Mouse (Mus musculus): Measurements from ENCODE around the gene Atp6v0a1. TPM values are rescaled to one million over a fixed set of nuclear protein-coding genes. Genes with fewer than 3 reads are reported as not detected.
A peak's percentile ranks its signal among the peaks of the same experiment; 100 is the strongest.

The Atp6v0a1 gene
- total and polyA plus RNA-seq, 3 experiments: 14.1 to 63.4 (median 36.1) TPM

DNA sequence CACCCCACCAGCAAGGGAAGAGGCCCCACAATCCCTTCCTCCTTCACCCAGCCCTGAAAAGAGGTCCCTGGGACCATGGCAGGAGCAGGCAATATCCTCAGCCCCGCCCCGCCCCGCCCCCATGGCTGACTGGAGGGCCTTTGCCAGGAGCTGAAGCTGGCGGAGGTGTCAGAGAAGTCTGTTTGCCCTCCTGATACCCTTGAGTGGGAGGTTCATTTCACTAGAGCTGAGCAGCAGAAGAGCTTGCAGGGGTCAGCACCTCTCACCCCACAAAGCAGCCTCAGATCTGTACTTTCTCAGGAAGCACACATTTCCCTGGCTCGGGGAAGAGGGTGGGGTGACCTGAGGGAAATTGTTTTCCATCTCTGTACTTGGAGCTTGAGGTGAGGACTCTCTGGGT lies 49.5 kb downstream of the Atp6v0a1 start:
- DNase-seq (ENCODE audit: extremely low read depth): no peak
- peaks cover 2% of the 10 kb centered on the region for H3K9me3 ChIP-seq (replicated peaks; ENCODE audit: low read length)
- dilution Hi-C loops (cut with MboI; ENCODE audit: extremely low pct_ligation_motif_present, extremely low pct_unique_long_range_greater_than_20kb, low sequenced_read_pairs): no loop called here
- H3K9ac ChIP-seq (ENCODE audit: insufficient read depth, low read depth): no peak overlapping the region
- no peaks in the 10 kb centered on the region for H3K79me2 ChIP-seq (replicated peaks; ENCODE audit: control insufficient read depth, extremely low read depth, insufficient read depth, poor library complexity, severe bottlenecking)
- no peak overlapping the region for H3K4me3 ChIP-seq (replicated peaks in 1 of 3; ENCODE audit: low read depth in 2 of 3, low read length in 2 of 3, poor library complexity in 1 of 3)
- H3K27ac ChIP-seq (ENCODE audit: insufficient read depth, low read depth): no peak overlapping the region
- peaks cover 79 to 97% of the 10 kb centered on the region in 2 experiments for H3K36me3 ChIP-seq (replicated peaks in 1 of 2; ENCODE audit: control insufficient read depth in 1 of 2, insufficient read depth in 1 of 2, low read length in 1 of 2)
- H3K4me2 ChIP-seq (ENCODE audit: insufficient read depth, low read depth, poor library complexity, severe bottlenecking): no peak overlapping the region
- TF ChIP-seq RCOR1 (conservative IDR thresholded peaks at IDR 0.05; ENCODE audit: low read depth, low read length): no peak
- no peak for TF ChIP-seq BHLHE40 (IDR thresholded peaks at IDR 0.05; ENCODE audit: low read depth, low read length)
- no peak for TF ChIP-seq ZC3H11A (IDR thresholded peaks at IDR 0.05; ENCODE audit: low read depth, low read length)
- no peak for TF ChIP-seq MXI1 (IDR thresholded peaks at IDR 0.05; ENCODE audit: low read depth, low read length)
- TF ChIP-seq ZKSCAN1 (IDR thresholded peaks at IDR 0.05; ENCODE audit: borderline replicate concordance, low read depth, low read length): no peak
- no peak for TF ChIP-seq KAT2A (IDR thresholded peaks at IDR 0.05; ENCODE audit: insufficient replicate concordance, low read length)
- TF ChIP-seq POLR2AphosphoS2 (IDR thresholded peaks at IDR 0.05; ENCODE audit: low read depth, low read length): no peak
- no peak for TF ChIP-seq TCF12 (IDR thresholded peaks at IDR 0.05; ENCODE audit: low read depth, low read length)
- no peak for TF ChIP-seq IRF4 (IDR thresholded peaks at IDR 0.05; ENCODE audit: low read depth, low read length)
- no peak for TF ChIP-seq ELF1 (IDR thresholded peaks at IDR 0.05; ENCODE audit: low read depth, low read length)
- no peak for TF ChIP-seq RAD21 (IDR thresholded peaks at IDR 0.05; ENCODE audit: low read depth, low read length)
- TF ChIP-seq JUND (conservative IDR thresholded peaks at IDR 0.05; ENCODE audit: low read depth, low read length): no peak
- no peak for TF ChIP-seq NRF1 (IDR thresholded peaks at IDR 0.05; ENCODE audit: low read depth, low read length)
- no peak for TF ChIP-seq POLR2A (IDR thresholded peaks at IDR 0.05; ENCODE audit: low read depth, low read length)
- TF ChIP-seq ZNF384 (IDR thresholded peaks at IDR 0.05; ENCODE audit: low read depth, low read length): no peak
- TF ChIP-seq SIN3A (IDR thresholded peaks at IDR 0.05; ENCODE audit: low read length): no peak
- peaks cover 13 to 32% of the 10 kb centered on the region in 2 experiments for H3K4me1 ChIP-seq (ENCODE audit: control insufficient read depth in 1 of 2, insufficient read depth in 2 of 2)
- in situ Hi-C loops (cut with MboI; ENCODE audit: low pct_ligation_motif_present, low pct_unique_long_range_greater_than_20kb, low sequenced_read_pairs): loop anchor here (5.0 kb wide), 2 partner anchors 76 to 176 kb away; no protein-coding TSS in a partner anchor
- no peaks in the 10 kb centered on the region for H3K27me3 ChIP-seq (replicated peaks)

DNA sequence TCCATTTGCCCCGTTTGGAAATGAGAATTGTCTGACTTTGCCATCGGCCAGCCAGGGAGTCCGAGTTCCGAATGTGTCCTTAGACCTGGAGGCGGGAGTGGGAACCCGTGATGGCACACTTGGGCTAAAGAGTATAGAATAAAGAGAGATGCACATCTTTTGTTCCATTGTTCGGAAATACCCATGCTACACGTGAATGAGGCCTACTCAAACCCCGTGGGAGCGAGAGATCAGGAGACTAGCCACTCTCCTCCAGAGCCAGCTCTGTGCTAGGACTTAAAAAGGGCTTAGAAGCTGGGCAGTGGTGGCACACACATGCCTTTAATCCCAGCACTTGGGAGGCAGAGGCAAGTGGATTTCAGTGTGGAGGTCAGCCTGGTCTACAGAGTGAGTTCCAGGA lies 50.2 kb downstream of the Atp6v0a1 start:
- in situ Hi-C loops (cut with MboI; ENCODE audit: low pct_ligation_motif_present, low pct_unique_long_range_greater_than_20kb, low sequenced_read_pairs): loop anchor here (5.0 kb wide), 2 partner anchors 77 to 177 kb away; no protein-coding TSS in a partner anchor
- peaks cover 75 to 97% of the 10 kb centered on the region in 2 experiments for H3K36me3 ChIP-seq (replicated peaks in 1 of 2; ENCODE audit: control insufficient read depth in 1 of 2, insufficient read depth in 1 of 2, low read length in 1 of 2)

More for the DNA sequence above, 50.2 kb downstream of the Atp6v0a1 start:
- Histone ChIP-seq H3K4me1 (ENCODE audit: control insufficient read depth in 1 of 2, insufficient read depth in 2 of 2) (peaks cover 13 to 32% of the 10 kb centered on the region in 2 experiments), H3K27ac (ENCODE audit: insufficient read depth, low read depth) (peak overlapping the region; percentile 7; the same call in 1 of the 2 replicates), H3K4me2 (ENCODE audit: insufficient read depth, low read depth, poor library complexity, severe bottlenecking) (no peak overlapping the region), H3K79me2 (replicated peaks; ENCODE audit: control insufficient read depth, extremely low read depth, insufficient read depth, poor library complexity, severe bottlenecking) (no peaks in the 10 kb centered on the region), H3K27me3 (replicated peaks) (no peaks in the 10 kb centered on the region), H3K4me3 (replicated peaks in 1 of 3; ENCODE audit: low read depth in 2 of 3, low read length in 2 of 3, poor library complexity in 1 of 3) (no peak overlapping the region), H3K9ac (ENCODE audit: insufficient read depth, low read depth) (no peak overlapping the region), H3K9me3 (replicated peaks; ENCODE audit: low read length) (no peaks in the 10 kb centered on the region)
- DNase-seq (ENCODE audit: extremely low read depth): no peak
- dilution Hi-C loops (cut with MboI; ENCODE audit: extremely low pct_ligation_motif_present, extremely low pct_unique_long_range_greater_than_20kb, low sequenced_read_pairs): no loop called here
- no peak for TF ChIP-seq MEF2A (IDR thresholded peaks at IDR 0.05; ENCODE audit: borderline replicate concordance, low read depth, low read length)
- TF ChIP-seq BHLHE40 (IDR thresholded peaks at IDR 0.05; ENCODE audit: low read depth, low read length): peak; percentile 88
- no peak for TF ChIP-seq ZKSCAN1 (IDR thresholded peaks at IDR 0.05; ENCODE audit: borderline replicate concordance, low read depth, low read length)

All from CH12.LX (cell line).